Mouse (Mus musculus) hindbrain, embryonic 10.5 days (tissue): ENCODE measurements around the gene Tor2a. TPM values are rescaled to one million over a fixed set of nuclear protein-coding genes. Genes with fewer than 3 reads are reported as not detected.
A peak's percentile ranks its signal among the peaks of the same experiment; 100 is the strongest.

ENCODE experiments used
- DNase-seq: peaks from one replicate; pipeline ENCODE4 v3.0.0-alpha.2; 2017; ENCODE audit warnings: low spot score
- H3K27ac ChIP-seq: fragments of 300-500 bp; sonication (generic); 2 replicates; pipeline ENCODE4 v1.5.1; 2016; ENCODE audit warnings: mild to moderate bottlenecking, moderate library complexity
- H3K27me3 ChIP-seq: fragments of 300-500 bp; sonication (generic); 2 replicates; pipeline ENCODE4 v1.6.1; 2016; ENCODE audit warnings: mild to moderate bottlenecking; ENCODE audit not compliant: poor library complexity, insufficient read depth, severe bottlenecking
- H3K36me3 ChIP-seq: fragments of 300-500 bp; sonication (generic); 2 replicates; pipeline ENCODE4 v1.6.1; 2016; ENCODE audit warnings: mild to moderate bottlenecking, moderate library complexity
- H3K4me1 ChIP-seq: fragments of 300-500 bp; sonication (generic); replicated peaks from 2 replicates; pipeline ENCODE4 v1.6.1; 2016; ENCODE audit warnings: mild to moderate bottlenecking
- H3K4me3 ChIP-seq: fragments of 300-500 bp; sonication (generic); 2 replicates; pipeline ENCODE4 v1.5.1; 2016; ENCODE audit warnings: mild to moderate bottlenecking, moderate library complexity
- H3K9me3 ChIP-seq: fragments of 300-500 bp; sonication (generic); 2 replicates; pipeline ENCODE4 v1.6.1; 2016; ENCODE audit warnings: mild to moderate bottlenecking, moderate library complexity
- WGBS: fragments of 180-500 bp; shearing (Covaris S2); methylation state at CpG from one replicate; pipeline ENCODE4 v1.1.7; 2016; 5-methylcytosine and 5-hydroxymethylcytosine counted together
- polyA plus RNA-seq: library from polyadenylated mRNA; unstranded; fragments of >200 nt; fragmentation: Nextera tagmentation; extraction: Ambion mirVana; gene quantifications from 2 replicates; pipeline ENCODE4 v1.2.1, GENCODE M21; 2016

Gene Tor2a
- polyA plus RNA-seq, 1 experiment from 2014 or later = 61.6 TPM

DNA sequence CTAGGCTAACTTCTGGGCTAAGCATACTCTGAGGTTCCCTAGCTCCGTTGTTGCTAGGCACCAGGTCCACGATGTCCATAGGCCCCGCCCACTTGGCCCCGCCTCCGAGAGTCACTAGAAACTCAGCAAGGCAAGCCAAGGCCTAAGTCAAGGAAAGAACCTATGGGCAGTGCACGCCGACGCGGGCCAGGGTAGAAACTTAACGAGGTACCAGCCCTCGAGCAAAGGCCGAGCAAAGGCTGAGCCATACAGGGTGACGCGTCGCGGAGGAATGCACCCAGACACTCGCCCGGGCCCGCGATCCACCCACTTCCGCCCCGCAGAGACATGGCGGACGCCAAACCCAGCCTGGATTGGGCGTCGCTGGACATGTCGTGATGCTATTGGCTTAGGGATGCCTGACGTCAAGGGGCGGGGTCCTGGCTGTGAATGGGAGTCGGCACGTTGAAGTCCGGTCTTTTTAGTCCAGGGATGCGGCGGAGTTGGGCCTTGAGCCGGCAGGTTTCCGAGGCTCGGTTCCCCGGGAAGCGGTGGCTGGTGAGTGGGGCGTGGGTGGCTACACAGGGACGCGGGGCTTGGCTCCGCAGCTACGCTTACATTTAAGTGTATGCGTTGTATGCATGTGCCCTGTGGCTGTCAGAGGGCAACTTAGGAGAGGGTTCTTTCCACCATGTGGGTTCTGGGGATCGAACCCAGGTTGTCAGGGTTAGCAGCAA is 18.5 kb downstream of the Tor2a start, which contains the start of the genes Ttc16 and Ptrh1:
TSS of gene Ttc16 (minus strand) at position 275 of the 716 bp plus-strand sequence.
TSS of gene Ptrh1 (plus strand) at position 428 of the 716 bp plus-strand sequence.
- H3K27ac ChIP-seq = peak within 1 kb of the TSS; percentile 85
- H3K9me3 ChIP-seq = no peaks in the 10 kb centered on the region
- peak; percentile 98 for DNase-seq
- H3K4me3 ChIP-seq = peak within 1 kb of the TSS; percentile 71
- H3K4me1 ChIP-seq = peaks cover 38% of the 10 kb centered on the region
- WGBS = under 1% methylated on average over 46 of the region's 46 CpGs
- peaks cover 20% of the 10 kb centered on the region for H3K27me3 ChIP-seq
- 0 out of 2 replicates have a peak, but pooled peaks cover 2% of the 10 kb centered on the region for H3K36me3 ChIP-seq

- Histone ChIP-seq H3K4me3 (peak overlapping the region; percentile 71), H3K4me1 (peaks cover 39% of the 10 kb centered on the region), H3K27ac (no peak overlapping the region; the same call in 1 of the 2 replicates), H3K9me3 (no peaks in the 10 kb centered on the region), H3K27me3 (peaks cover 20% of the 10 kb centered on the region), H3K36me3 (0 out of 2 replicates have a peak, but pooled peaks cover 2% of the 10 kb centered on the region)
- WGBS = 20% methylated on average over 22 of the region's 22 CpGs
- DNase-seq = no peak
Measured at GRCm38 (mm10) chr2:32776192-32776591, 19.2 kb downstream of the Tor2a start.

DNA sequence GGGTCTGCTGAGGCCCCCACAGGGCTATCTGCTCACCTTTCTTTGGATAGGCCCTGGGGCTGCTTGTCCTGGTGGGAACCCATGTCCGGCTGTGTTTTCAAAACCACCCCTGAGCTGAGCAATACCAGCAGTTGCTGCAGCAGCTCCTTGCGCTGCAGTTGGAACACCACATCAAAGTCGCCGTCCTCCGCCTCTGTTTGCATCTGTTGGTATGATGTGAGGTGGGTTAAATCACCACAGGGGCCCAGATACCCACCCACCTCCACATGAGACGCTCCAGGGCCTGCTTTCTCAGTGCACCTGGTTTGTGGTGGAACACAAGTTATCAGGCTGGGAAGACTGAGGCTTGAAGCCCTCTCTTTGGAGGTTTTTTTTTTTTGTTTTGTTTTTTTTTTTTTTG is 21.0 kb downstream of the Tor2a start:
- no peak for DNase-seq
- H3K4me1 ChIP-seq = peaks cover 30% of the 10 kb centered on the region
- WGBS = 91% methylated on average over 6 of the region's 6 CpGs
- no peak overlapping the region for H3K4me3 ChIP-seq
- H3K27ac ChIP-seq = no peak overlapping the region
- H3K27me3 ChIP-seq = peaks cover 20% of the 10 kb centered on the region
- H3K9me3 ChIP-seq = no peaks in the 10 kb centered on the region
- H3K36me3 ChIP-seq = 0 out of 2 replicates have a peak, but pooled peaks cover 2% of the 10 kb centered on the region

GRCm38 (mm10) chr2:32779131-32779530 is 22.1 kb downstream of the Tor2a start:
- 0 out of 2 replicates have a peak overlapping the region, but pooled peaks have one; percentile 18 for H3K27ac ChIP-seq
- H3K36me3 ChIP-seq = 0 out of 2 replicates have a peak, but pooled peaks cover 2% of the 10 kb centered on the region
- peaks cover 33% of the 10 kb centered on the region for H3K4me1 ChIP-seq
- no peaks in the 10 kb centered on the region for H3K9me3 ChIP-seq
- DNase-seq = peak; percentile 69
- 15% methylated on average over 8 of the region's 8 CpGs for WGBS
- no peak overlapping the region for H3K4me3 ChIP-seq
- peaks cover 15% of the 10 kb centered on the region for H3K27me3 ChIP-seq

DNA sequence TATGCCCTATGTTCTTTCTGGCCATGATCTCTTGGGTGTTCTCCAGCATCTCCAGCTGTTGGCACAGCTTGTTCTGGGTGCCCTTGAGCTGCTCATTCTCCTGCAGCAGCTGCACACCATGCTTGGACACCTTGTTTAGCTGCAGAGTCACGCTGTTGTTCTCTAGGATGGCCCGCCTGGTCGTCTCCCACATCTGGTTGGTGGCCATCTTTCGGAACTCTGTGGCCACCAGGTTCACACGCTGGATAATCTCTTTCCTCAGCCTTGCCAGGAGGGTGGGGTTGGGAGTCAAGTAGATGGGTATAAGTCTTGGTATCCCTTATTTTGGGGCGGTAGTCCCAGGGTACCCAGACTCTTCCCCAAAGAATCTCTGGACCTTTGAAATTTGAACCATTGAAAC is 22.7 kb downstream of the Tor2a start:
- 91% methylated on average over 6 of the region's 6 CpGs for WGBS
- no peak overlapping the region for H3K27ac ChIP-seq
- H3K4me3 ChIP-seq = no peak overlapping the region
- 0 out of 2 replicates have a peak, but pooled peaks cover 2% of the 10 kb centered on the region for H3K36me3 ChIP-seq
- H3K4me1 ChIP-seq = peaks cover 35% of the 10 kb centered on the region
- no peak for DNase-seq
- peaks cover 15% of the 10 kb centered on the region for H3K27me3 ChIP-seq
- no peaks in the 10 kb centered on the region for H3K9me3 ChIP-seq

DNA sequence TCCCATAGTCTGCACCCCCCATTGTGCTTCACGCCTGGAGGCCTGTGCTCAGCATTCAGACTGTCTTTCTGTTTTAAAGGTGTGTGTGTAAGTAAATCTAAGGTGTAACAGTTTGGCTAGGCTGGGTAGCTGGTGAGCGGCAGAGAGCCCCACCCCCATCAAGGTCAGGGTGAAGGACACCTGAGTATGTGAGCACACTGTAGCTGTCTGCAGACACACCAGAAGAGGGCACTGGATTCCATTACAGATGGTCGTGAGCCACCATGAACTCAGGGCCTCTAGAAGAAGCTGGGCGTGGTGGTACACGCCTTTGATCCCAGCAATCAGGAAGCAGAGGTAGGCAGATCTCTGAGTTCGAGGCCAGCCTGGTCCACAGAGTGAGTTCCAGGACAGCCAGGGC is 24.7 kb downstream of the Tor2a start:
- Histone ChIP-seq H3K27me3 (peaks cover 8% of the 10 kb centered on the region), H3K27ac (no peak overlapping the region), H3K9me3 (no peaks in the 10 kb centered on the region), H3K4me1 (peaks cover 18% of the 10 kb centered on the region), H3K36me3 (0 out of 2 replicates have a peak, but pooled peaks cover 2% of the 10 kb centered on the region), H3K4me3 (no peak overlapping the region)
- no peak for DNase-seq
- 82% methylated on average over 6 of the region's 6 CpGs for WGBS

DNA sequence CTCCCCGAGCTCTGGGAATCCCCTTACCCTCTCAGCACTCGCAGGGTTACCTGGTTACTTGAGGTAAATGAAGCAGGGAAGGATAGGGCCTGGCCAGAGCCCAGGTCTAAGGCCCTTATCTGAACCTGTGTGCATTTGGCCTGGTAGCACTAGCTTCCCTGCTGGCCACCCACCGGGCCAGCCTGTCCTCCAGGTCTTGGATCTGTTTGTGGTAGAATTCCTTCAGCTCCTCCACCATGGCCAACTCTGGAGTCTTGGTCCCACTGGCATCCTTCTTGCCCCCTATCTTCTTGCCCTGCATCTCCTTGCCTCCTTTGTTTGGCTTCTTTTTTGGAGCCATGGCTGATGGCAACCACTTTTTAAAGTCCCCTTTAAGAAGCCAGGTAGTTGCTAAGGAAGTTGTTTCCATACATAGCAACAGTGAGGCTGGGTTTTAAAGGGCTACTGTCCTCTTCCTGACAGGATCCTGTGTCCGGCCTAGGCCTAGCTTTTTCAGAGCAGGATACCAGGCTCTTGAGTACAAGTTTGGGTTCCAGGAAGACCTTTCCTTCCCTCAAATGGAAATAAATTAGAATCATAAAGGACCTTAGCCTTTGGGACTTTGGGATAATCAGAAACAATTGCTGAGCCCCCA is 27.1 kb downstream of the Tor2a start, which contains the start of gene Cfap157:
TSS of gene Cfap157 (minus strand) at position 381 of the 634 bp plus-strand sequence.
- DNase-seq = no peak
- 68% methylated on average over 4 of the region's 4 CpGs for WGBS
- H3K9me3 ChIP-seq = no peaks in the 10 kb centered on the region

DNA sequence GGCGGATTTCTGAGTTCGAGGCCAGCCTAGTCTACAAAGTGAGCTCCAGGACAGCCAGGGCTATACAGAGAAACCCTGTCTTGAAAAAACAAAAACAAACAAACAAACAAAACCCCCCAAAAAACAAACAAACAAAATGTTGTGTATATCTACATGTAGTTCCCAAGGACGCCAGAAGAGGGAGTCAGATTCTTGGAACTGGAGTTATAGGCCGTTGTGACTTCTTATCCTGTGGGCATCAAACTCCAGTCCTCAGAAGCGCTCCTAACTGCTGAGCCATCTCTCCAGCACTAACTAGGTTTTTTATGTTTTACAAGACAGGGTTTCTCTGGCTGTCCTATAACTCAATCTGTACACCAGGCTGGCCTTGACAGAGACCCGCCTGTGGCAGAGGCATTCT is 30.1 kb downstream of the Tor2a start:
- DNase-seq = no peak
- no peaks in the 10 kb centered on the region for H3K27me3 ChIP-seq
- H3K36me3 ChIP-seq = peaks cover 31% of the 10 kb centered on the region
- peaks cover 13% of the 10 kb centered on the region for H3K4me1 ChIP-seq
- no peak overlapping the region for H3K4me3 ChIP-seq
- no peaks in the 10 kb centered on the region for H3K9me3 ChIP-seq
- WGBS = 61% methylated on average over 6 of the region's 6 CpGs
- H3K27ac ChIP-seq = no peak overlapping the region

More for the DNA sequence above, 27.1 kb downstream of the Tor2a start, which contains the start of gene Cfap157:
- H3K36me3 ChIP-seq = peaks cover 7% of the 10 kb centered on the region; the same call in 1 of the 2 replicates
- no peak within 1 kb of the TSS for H3K4me3 ChIP-seq
- no peaks in the 10 kb centered on the region for H3K27me3 ChIP-seq
- H3K4me1 ChIP-seq = peaks cover 21% of the 10 kb centered on the region
- peak within 1 kb of the TSS; percentile 53; the same call in 1 of the 2 replicates for H3K27ac ChIP-seq

- no peaks in the 10 kb centered on the region for H3K9me3 ChIP-seq
- no peak overlapping the region for H3K4me3 ChIP-seq
- no peak for DNase-seq
- peaks cover 13% of the 10 kb centered on the region for H3K4me1 ChIP-seq
- no peaks in the 10 kb centered on the region for H3K27me3 ChIP-seq
- 64% methylated on average over 2 of the region's 2 CpGs for WGBS
- H3K27ac ChIP-seq = no peak overlapping the region
- H3K36me3 ChIP-seq = peaks cover 41% of the 10 kb centered on the region
Measured at GRCm38 (mm10) chr2:32788581-32788980, 31.5 kb downstream of the Tor2a start.

GRCm38 (mm10) chr2:32791297-32791696 is 34.3 kb downstream of the Tor2a start:
- WGBS = 92% methylated on average over 6 of the region's 6 CpGs
- no peaks in the 10 kb centered on the region for H3K27me3 ChIP-seq
- no peak for DNase-seq
- H3K27ac ChIP-seq = no peak overlapping the region
- no peaks in the 10 kb centered on the region for H3K9me3 ChIP-seq
- H3K4me1 ChIP-seq = peaks cover 5% of the 10 kb centered on the region
- H3K36me3 ChIP-seq = peaks cover 68% of the 10 kb centered on the region
- H3K4me3 ChIP-seq = no peak overlapping the region

DNA sequence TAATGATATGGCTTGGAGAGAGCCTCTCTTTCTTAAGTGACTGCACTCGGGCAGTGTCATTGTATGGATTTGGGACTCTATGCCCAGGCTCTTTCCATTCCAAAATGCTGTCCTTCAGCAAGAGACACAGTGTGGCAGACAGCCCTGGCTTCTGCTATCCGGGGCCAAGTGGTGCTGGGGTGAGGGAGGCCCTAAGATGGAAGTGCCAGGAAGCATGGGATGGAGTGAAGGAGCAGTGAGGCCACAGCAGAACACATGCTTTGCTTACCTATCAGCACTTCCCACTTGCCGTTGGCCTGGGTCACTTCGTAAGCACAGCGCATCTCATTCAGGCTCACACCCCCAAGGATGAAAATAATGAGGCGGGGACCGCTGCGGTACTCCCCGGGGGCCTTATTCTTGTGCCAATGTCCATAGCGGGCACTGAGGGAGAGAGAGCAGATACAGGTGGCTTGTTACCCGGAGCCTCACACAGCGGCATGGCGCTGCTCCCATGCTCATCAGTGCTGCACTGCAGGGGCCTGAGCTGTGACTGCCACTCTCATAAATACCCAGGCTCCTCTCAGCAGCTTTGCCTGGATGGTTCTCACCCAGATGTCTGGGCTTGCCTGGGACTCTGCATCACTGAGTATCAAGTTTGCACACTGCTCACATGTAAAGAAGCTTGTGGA is 38.8 kb downstream of the Tor2a start:
- no peak for DNase-seq
- H3K9me3 ChIP-seq = no peaks in the 10 kb centered on the region
- no peak overlapping the region for H3K4me3 ChIP-seq
- peaks cover 11% of the 10 kb centered on the region for H3K4me1 ChIP-seq
- WGBS = 89% methylated on average over 13 of the region's 13 CpGs
- peaks cover 91% of the 10 kb centered on the region for H3K36me3 ChIP-seq
- H3K27me3 ChIP-seq = no peaks in the 10 kb centered on the region
- H3K27ac ChIP-seq = no peak overlapping the region

DNA sequence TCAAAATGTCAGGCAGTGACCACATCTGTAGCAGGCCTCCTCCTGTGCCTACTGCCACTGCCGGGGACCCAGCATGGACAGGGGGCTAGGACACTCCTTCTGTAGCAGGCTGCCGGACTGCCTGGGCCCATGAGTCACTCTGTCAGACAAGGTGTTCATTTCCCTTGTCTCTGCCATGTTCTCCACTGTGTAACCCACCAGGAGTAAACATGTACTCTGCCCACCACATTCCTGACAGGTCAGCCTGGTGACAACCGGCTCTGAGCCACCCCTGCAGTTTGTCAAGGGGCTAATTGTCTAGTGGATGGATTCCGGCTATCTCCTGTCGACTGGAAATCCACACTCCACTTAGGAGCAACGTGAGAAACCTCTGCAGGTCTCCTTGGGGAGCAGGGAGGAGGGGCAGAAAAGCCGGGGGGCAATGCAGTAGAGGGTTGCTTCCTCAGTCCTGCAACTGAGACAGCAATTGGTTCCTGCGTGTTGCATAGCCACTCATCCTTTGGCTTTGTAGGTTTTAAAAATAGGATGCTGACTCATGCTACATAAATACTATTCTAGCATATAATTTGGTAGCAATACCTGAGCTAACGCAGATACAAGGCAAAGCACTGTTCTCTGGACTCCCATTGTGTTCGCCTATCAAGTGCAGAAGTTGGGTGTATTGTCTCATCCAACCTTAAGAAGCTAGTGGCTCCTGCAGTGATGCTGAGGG is 41.4 kb downstream of the Tor2a start:
- H3K4me1 ChIP-seq = peaks cover 11% of the 10 kb centered on the region
- DNase-seq = no peak
- no peaks in the 10 kb centered on the region for H3K27me3 ChIP-seq
- WGBS = 63% methylated on average over 10 of the region's 10 CpGs
- peaks cover 99% of the 10 kb centered on the region for H3K36me3 ChIP-seq
- 0 out of 2 replicates have a peak overlapping the region, but pooled peaks have one; percentile 31 for H3K27ac ChIP-seq
- H3K9me3 ChIP-seq = no peaks in the 10 kb centered on the region
- H3K4me3 ChIP-seq = no peak overlapping the region
